Mouse (Mus musculus): ENCODE data around the gene Ripply3. TPM values are rescaled to one million over a fixed set of nuclear protein-coding genes. Genes with fewer than 3 reads are reported as not detected.
A peak's percentile ranks its signal among the peaks of the same experiment; 100 is the strongest.
"Not testable (repeated sequence)": the region's sequence is repeated elsewhere in the genome, so short reads cannot be mapped to it uniquely, and the experiment has no call there.

Ripply3 gene
- polyA plus RNA-seq, 1 experiment from 2014 or later, result 4.5 TPM

DNA sequence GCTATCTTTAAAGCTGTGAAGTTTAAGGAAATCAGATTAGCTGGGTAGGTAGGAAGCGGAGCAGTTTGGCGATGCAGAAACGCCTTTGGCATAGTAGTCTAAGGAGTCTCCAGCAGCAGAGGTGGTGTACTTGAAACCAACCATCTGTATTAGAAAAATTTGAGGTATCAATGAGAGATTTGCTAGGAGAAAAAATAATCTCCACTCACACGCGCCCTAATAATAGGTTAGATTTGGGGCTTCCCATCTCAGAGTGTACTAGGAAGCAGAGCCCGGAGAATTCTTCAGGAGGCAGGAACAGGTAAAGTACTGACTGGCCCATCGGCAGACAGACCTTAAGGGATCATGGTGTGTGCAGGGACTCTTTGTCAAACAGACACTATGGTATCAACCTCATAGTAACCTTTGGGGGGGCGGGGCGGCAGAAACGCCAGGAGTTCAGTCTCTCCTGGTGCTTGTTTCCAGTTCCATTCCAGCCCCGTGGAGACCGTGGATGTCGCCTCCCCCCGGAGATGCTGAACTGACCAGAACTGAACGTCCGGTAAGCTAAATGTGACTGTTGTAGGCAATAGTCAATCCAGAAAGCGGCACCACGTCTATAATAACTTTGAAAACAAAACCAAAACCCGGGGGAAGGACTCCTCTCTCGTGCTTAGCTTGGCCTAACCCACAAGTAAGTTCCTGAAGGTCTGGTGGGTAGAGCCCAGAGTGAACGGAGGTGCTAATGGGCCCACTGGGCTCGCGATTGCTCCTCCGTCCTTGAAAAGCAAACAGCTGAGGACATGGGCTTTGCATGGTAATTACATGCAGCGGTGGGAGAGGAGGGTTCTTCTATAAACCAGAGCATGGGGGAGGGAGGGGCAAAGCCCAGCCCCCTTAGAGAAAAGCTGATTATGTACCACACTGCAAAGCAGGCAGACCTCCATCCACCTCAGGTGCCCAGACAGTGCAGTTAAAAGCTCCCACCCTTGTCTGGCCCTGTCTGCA, 954 bp downstream of the Ripply3 start:
- H3K4me1 ChIP-seq (ENCODE audit: control insufficient read depth, insufficient read depth, low read length), result peaks cover 11% of the 10 kb centered on the region
- WGBS, result 17% methylated on average over 25 of the region's 25 CpGs
- peaks cover 2% of the 10 kb centered on the region; the same call in 1 of the 2 replicates for H3K27me3 ChIP-seq (replicated peaks; ENCODE audit: control insufficient read depth, insufficient read depth, low read length)
- H3K9ac ChIP-seq (ENCODE audit: low read depth, low read length), result peak overlapping the region; percentile 20; the same call in 1 of the 2 replicates
- H3K9me3 ChIP-seq (ENCODE audit: control insufficient read depth, low read length), result no peaks in the 10 kb centered on the region
- H3K27ac ChIP-seq (ENCODE audit: low read length), result no peak overlapping the region
- peak overlapping the region; percentile 66 for H3K4me3 ChIP-seq (ENCODE audit: low read length)
- no peaks in the 10 kb centered on the region for H3K36me3 ChIP-seq (ENCODE audit: control insufficient read depth, insufficient read depth, low read length)
- H3K4me2 ChIP-seq (ENCODE audit: low read depth, low read length), result peak overlapping the region; percentile 97
- ATAC-seq, result no peak

- no peaks in the 10 kb centered on the region for H3K9me3 ChIP-seq (ENCODE audit: control insufficient read depth, low read length)
- ATAC-seq, result no peak
- H3K4me1 ChIP-seq (ENCODE audit: control insufficient read depth, insufficient read depth, low read length), result peaks cover 11% of the 10 kb centered on the region
- no peaks in the 10 kb centered on the region for H3K36me3 ChIP-seq (ENCODE audit: control insufficient read depth, insufficient read depth, low read length)
- H3K4me2 ChIP-seq (ENCODE audit: low read depth, low read length), result no peak overlapping the region
- WGBS, result 86% methylated on average over 5 of the region's 5 CpGs
- H3K27ac ChIP-seq (ENCODE audit: low read length), result no peak overlapping the region
- no peak overlapping the region for H3K9ac ChIP-seq (ENCODE audit: low read depth, low read length)
- H3K4me3 ChIP-seq (ENCODE audit: low read length), result no peak overlapping the region
- H3K27me3 ChIP-seq (replicated peaks; ENCODE audit: control insufficient read depth, insufficient read depth, low read length), result peaks cover 2% of the 10 kb centered on the region; the same call in 1 of the 2 replicates
Measured at GRCm38 (mm10) chr16:94330429-94330828, 2.2 kb downstream of the Ripply3 start.

DNA sequence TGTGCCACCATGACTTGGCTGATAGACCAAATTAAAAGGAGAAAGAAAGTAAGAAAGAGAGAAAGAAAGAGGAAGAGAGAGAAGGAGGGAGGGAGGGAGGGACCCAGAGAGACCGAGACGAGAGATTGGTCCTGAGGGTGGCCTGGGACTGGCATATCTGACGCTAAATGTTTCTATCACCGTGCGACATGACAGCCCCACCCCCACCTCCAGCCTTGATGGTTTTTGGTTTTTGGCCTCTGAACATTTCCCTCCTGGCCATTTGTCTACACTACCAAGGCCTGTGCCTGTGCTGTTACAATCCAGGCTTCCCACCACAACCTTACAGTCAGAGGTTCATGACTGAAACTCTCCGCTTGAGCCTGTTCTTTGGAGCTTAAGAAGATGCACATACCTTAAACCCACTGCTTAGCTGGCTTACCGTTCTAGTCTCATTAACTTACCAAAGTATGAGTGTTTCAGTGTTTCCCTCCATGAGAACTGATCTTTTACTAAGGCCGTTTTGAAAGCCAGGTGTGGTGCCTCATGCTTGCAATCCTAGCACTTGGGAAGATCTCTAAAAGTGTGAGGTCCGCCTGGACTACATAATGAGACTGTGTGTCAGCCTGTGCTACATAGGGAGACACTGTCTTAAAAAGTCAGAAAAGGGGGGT, 3.1 kb downstream of the Ripply3 start:
- no peak overlapping the region for H3K27ac ChIP-seq (ENCODE audit: low read length)
- peaks cover 2% of the 10 kb centered on the region; the same call in 1 of the 2 replicates for H3K27me3 ChIP-seq (replicated peaks; ENCODE audit: control insufficient read depth, insufficient read depth, low read length)
- no peaks in the 10 kb centered on the region for H3K9me3 ChIP-seq (ENCODE audit: control insufficient read depth, low read length)
- no peak for ATAC-seq
- peaks cover 11% of the 10 kb centered on the region for H3K4me1 ChIP-seq (ENCODE audit: control insufficient read depth, insufficient read depth, low read length)
- no peak overlapping the region for H3K4me3 ChIP-seq (ENCODE audit: low read length)
- no peak overlapping the region for H3K9ac ChIP-seq (ENCODE audit: low read depth, low read length)
- no peak overlapping the region for H3K4me2 ChIP-seq (ENCODE audit: low read depth, low read length)
- H3K36me3 ChIP-seq (ENCODE audit: control insufficient read depth, insufficient read depth, low read length), result no peaks in the 10 kb centered on the region
- 82% methylated on average over 9 of the region's 9 CpGs for WGBS

DNA sequence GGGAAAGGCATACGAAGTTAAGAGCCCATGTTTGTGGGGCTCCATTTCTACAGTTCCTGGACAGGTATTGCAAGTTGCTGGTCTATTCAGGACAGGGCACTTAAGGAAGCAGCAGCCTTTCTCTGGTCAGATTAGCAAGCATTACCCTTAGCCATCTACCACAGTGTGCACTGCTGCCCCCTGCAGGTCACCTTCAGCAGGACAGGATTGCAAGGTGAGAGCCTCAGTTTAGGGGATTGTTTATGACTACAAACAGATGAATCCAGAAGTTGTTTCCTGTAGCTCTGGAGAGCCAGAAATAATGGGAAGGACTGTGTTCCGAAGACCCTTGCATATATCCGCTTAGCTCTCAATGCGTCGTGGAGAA, 3.6 kb downstream of the Ripply3 start:
- H3K36me3 ChIP-seq (ENCODE audit: control insufficient read depth, insufficient read depth, low read length), result no peaks in the 10 kb centered on the region
- peaks cover 2% of the 10 kb centered on the region; the same call in 1 of the 2 replicates for H3K27me3 ChIP-seq (replicated peaks; ENCODE audit: control insufficient read depth, insufficient read depth, low read length)
- H3K27ac ChIP-seq (ENCODE audit: low read length), result no peak overlapping the region
- no peak overlapping the region for H3K9ac ChIP-seq (ENCODE audit: low read depth, low read length)
- 0 out of 2 replicates have a peak, but pooled peaks have one; percentile 10 for ATAC-seq
- H3K9me3 ChIP-seq (ENCODE audit: control insufficient read depth, low read length), result no peaks in the 10 kb centered on the region
- no peak overlapping the region for H3K4me2 ChIP-seq (ENCODE audit: low read depth, low read length)
- WGBS, result 69% methylated on average over 5 of the region's 5 CpGs
- H3K4me3 ChIP-seq (ENCODE audit: low read length), result no peak overlapping the region
- peaks cover 11% of the 10 kb centered on the region for H3K4me1 ChIP-seq (ENCODE audit: control insufficient read depth, insufficient read depth, low read length)

GRCm38 (mm10) chr16:94335656-94336055, 7.4 kb downstream of the Ripply3 start:
- no peak for ATAC-seq
- H3K9ac ChIP-seq (ENCODE audit: low read depth, low read length), result no peak overlapping the region
- 44% methylated on average over 5 of the region's 5 CpGs for WGBS
- H3K4me2 ChIP-seq (ENCODE audit: low read depth, low read length), result no peak overlapping the region
- no peak overlapping the region for H3K27ac ChIP-seq (ENCODE audit: low read length)
- H3K36me3 ChIP-seq (ENCODE audit: control insufficient read depth, insufficient read depth, low read length), result no peaks in the 10 kb centered on the region
- no peaks in the 10 kb centered on the region for H3K27me3 ChIP-seq (replicated peaks; ENCODE audit: control insufficient read depth, insufficient read depth, low read length)
- H3K4me3 ChIP-seq (ENCODE audit: low read length), result no peak overlapping the region
- no peaks in the 10 kb centered on the region for H3K4me1 ChIP-seq (ENCODE audit: control insufficient read depth, insufficient read depth, low read length)
- H3K9me3 ChIP-seq (ENCODE audit: control insufficient read depth, low read length), result no peaks in the 10 kb centered on the region

DNA sequence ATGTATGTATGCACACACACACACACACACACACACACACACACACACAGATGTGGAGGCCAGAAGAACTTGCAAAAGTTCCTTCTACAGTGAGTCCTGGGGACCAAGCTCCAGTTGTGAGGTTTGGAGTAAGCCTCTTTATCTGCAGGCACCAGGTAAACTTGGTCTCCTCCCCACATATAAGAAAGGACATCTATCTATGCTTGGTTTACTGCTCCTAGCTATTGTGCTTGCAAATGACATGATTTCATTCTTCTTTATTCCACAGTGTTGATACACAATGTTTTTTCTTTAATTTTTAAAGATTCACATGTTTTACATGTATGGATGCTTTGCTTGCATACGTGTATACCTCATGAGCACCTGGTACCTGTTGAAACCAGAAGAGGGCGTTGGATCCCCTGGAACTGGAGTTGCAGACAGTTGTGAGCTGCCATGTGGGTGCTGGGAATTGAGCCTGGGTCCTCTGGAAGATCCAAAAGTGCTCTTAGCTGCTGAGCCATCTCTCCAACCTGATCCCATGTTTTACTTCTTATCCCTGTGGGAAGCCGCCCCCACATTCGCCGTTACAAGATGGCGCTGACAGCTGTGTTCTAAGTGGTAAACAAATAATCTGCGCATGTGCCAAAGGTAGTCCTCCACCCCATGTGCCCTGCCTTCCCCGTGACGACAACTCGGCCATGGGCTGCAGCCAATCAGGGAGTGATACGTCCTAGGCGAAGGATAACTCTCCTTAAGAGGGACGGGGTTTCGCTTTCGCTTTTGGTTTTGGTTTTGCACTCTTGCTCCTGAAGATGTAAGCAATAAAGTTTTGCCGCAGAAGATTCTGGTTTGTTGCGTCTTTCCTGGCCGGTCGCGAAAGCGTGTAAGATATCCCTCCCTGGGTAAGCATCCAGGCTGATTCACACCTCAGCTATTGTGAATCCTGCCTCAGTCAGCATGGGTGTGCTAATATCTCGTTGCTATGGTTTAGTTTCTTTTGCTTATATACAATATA, 11.2 kb downstream of the Ripply3 start:
- not testable (repeated sequence) for H3K27ac ChIP-seq (ENCODE audit: low read length); ATAC-seq; H3K36me3 ChIP-seq (ENCODE audit: control insufficient read depth, insufficient read depth, low read length); H3K4me3 ChIP-seq (ENCODE audit: low read length); H3K4me2 ChIP-seq (ENCODE audit: low read depth, low read length); H3K9me3 ChIP-seq (ENCODE audit: control insufficient read depth, low read length); H3K27me3 ChIP-seq (replicated peaks; ENCODE audit: control insufficient read depth, insufficient read depth, low read length); H3K9ac ChIP-seq (ENCODE audit: low read depth, low read length); H3K4me1 ChIP-seq (ENCODE audit: control insufficient read depth, insufficient read depth, low read length)
- WGBS, result 91% methylated on average over 18 of the region's 22 CpGs

DNA sequence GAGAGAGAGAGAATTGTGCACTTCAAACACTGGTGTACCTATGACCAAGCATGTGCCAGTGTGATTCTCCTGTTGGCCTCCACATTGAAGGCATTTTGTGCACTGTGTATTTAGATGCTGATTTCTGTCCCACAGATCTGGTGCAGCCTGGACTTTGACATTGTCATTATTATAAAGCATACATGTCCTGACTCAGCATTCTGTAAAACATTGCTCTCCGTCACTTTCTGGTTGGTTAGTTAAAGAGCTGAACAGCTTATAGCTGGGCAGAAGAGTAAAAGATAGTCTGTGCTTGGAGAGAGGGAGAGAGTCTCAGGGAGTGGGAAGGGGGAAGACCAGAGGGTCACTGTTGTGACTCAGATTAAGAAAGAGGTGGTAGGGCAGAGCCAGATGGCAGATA, 17.5 kb downstream of the Ripply3 start:
- Histone ChIP-seq H3K36me3 (ENCODE audit: control insufficient read depth, insufficient read depth, low read length) (no peaks in the 10 kb centered on the region), H3K4me3 (ENCODE audit: low read length) (no peak overlapping the region), H3K9me3 (ENCODE audit: control insufficient read depth, low read length) (no peaks in the 10 kb centered on the region), H3K27ac (ENCODE audit: low read length) (no peak overlapping the region), H3K4me1 (ENCODE audit: control insufficient read depth, insufficient read depth, low read length) (no peaks in the 10 kb centered on the region), H3K9ac (ENCODE audit: low read depth, low read length) (no peak overlapping the region), H3K4me2 (ENCODE audit: low read depth, low read length) (no peak overlapping the region), H3K27me3 (replicated peaks; ENCODE audit: control insufficient read depth, insufficient read depth, low read length) (no peaks in the 10 kb centered on the region)
- no peak for ATAC-seq
- 75% methylated on average over 1 of the region's 1 CpGs for WGBS

DNA sequence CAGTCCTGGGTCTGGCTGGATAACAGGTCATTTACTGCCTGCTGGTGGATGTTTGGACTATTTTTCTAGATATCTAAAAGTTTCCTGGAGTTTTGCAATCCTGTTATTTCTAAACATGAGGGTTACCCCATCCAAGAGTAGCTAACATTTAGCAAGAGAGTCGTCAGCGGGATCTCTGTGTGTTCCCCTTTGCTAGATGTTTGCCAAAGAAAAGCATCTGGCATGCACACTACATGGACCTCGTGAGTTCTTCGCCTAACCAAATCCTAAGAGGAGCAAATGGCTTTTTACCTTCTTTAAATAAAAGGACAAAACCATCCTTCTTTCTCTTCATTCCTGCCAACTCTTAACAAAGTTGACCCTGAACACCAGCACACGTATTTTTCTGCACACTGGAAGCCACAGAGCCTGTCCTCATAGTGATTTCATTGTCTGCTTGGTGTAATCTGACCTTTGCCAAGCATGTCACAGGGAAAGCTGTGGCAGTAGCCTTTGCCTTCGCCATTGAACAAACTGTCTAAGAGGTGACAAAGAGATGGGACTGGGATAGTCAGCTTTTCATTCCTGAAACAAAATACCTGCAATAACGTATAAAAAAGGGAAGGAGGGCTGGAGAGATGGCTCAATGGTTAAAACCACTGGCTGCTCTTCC, 19.0 kb downstream of the Ripply3 start:
- ATAC-seq, result no peak
- WGBS, result 74% methylated on average over 7 of the region's 7 CpGs

More for the DNA sequence above, 19.0 kb downstream of the Ripply3 start:
- no peaks in the 10 kb centered on the region for H3K36me3 ChIP-seq (ENCODE audit: control insufficient read depth, insufficient read depth, low read length)
- H3K9me3 ChIP-seq (ENCODE audit: control insufficient read depth, low read length), result no peaks in the 10 kb centered on the region
- H3K4me2 ChIP-seq (ENCODE audit: low read depth, low read length), result no peak overlapping the region
- H3K4me3 ChIP-seq (ENCODE audit: low read length), result no peak overlapping the region
- H3K4me1 ChIP-seq (ENCODE audit: control insufficient read depth, insufficient read depth, low read length), result no peaks in the 10 kb centered on the region
- no peak overlapping the region for H3K9ac ChIP-seq (ENCODE audit: low read depth, low read length)
- H3K27me3 ChIP-seq (replicated peaks; ENCODE audit: control insufficient read depth, insufficient read depth, low read length), result no peaks in the 10 kb centered on the region
- no peak overlapping the region for H3K27ac ChIP-seq (ENCODE audit: low read length)
